Mouse (Mus musculus) gastrocnemius, postnatal 10 days (tissue): ENCODE data around the gene Brd7. TPM values are rescaled to one million over a fixed set of nuclear protein-coding genes. Genes with fewer than 3 reads are reported as not detected.

Source experiments
- DNase-seq: peaks from one replicate; pipeline ENCODE4 v3.0.0; 2021; ENCODE audit warnings: mixed read lengths
- total RNA-seq, 2 experiments: library from RNA; stranded (reverse); gene quantifications; 2 replicates each; pipeline ENCODE4 v1.2.3; 2021

Gene Brd7
- total RNA-seq, 2 experiments from 2014 or later: 61.2 to 73.3 TPM

GRCm38 (mm10) chr8:88309881-88310280 is 52.1 kb downstream of the Brd7 start:
- no peak for DNase-seq

GRCm38 (mm10) chr8:88309274-88309873 is 52.6 kb downstream of the Brd7 start:
- no peak for DNase-seq

DNA sequence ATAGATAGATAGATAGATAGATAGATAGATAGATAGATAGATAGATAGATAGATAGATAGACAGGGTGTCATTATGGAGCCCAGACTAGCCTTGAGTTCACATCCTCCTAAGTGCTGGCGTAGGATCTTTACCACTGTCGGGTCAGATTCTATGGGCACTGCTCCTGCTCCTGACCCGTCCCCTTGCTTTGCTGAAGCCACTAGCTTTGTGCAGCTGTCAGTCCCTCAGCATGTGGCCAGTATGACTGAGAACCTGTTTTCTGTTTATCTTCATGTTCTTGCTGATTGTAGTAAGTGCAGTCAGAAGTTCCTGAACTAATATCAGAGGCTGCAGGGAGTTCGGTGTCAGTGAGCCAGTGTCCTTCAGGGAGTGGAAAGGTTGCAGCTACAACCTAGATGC is 54.3 kb downstream of the Brd7 start:
- DNase-seq: no peak

GRCm38 (mm10) chr8:88306511-88306910 is 55.5 kb downstream of the Brd7 start:
- no peak for DNase-seq

- no peak for DNase-seq
These were observed 56.2 kb downstream of the Brd7 start for GRCm38 (mm10) chr8:88305814-88306213.

DNA sequence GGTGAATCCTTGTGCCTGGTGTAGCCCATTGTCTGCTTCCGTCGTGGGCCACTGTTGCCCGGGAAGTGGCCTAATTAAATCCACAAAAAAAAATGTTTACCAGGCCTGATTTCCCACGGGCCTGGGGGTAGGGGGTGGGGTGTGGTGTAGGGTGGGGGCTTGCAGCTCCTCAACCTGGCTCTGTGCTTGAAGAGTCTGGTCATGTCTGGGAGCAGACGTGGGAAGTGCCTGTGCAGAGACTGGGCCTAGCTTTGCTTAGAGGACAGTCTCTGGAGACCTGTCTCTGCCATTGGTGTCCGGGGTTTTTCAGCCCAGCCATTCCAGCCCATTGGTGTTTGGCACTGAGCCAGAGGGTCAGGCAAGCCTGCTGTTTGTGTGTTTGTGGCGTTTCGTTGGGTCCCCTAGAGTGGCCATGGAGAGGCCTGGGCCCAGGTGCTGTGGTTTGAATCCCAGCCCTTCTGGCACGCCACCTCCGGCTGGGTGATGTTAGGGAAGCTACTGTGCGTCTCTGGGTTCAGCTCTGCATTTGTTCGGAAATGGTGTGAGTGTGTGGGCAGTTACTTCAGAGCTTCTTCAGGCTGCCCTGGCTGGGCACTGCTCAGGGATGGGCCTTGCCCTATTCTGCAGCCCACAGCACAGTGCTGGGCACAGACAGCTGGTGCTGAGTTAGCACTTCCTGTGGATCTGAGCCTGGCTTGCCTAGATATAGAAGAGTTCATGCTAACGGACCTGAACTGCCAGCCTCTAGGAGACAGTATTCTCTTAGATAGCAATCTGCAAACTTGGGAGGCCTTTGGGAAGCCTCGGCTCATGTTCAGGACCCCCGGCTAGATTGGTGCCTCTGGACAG is 60.2 kb downstream of the Brd7 start:
- no peak for DNase-seq

GRCm38 (mm10) chr8:88299907-88300603 is 61.9 kb downstream of the Brd7 start:
- DNase-seq: peak; percentile 14

DNA sequence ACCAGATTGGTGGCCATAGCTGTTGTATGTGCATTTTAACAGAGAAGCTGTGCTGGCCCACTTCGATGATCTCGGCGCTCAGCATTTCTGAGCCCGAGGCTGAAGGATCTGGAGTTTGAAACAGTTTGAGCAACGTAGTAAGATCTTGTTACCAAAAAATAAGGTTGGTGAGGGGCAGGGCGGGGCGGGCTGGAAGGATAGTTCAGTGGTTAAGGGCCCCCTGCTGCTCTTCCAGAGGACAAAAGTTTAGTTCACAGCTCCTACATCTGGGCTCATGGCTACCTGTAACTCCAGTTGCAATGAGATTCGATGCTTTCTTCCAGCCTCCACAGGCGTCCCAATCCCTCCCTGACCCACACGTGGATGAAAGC is 63.3 kb downstream of the Brd7 start:
- no peak for DNase-seq

DNA sequence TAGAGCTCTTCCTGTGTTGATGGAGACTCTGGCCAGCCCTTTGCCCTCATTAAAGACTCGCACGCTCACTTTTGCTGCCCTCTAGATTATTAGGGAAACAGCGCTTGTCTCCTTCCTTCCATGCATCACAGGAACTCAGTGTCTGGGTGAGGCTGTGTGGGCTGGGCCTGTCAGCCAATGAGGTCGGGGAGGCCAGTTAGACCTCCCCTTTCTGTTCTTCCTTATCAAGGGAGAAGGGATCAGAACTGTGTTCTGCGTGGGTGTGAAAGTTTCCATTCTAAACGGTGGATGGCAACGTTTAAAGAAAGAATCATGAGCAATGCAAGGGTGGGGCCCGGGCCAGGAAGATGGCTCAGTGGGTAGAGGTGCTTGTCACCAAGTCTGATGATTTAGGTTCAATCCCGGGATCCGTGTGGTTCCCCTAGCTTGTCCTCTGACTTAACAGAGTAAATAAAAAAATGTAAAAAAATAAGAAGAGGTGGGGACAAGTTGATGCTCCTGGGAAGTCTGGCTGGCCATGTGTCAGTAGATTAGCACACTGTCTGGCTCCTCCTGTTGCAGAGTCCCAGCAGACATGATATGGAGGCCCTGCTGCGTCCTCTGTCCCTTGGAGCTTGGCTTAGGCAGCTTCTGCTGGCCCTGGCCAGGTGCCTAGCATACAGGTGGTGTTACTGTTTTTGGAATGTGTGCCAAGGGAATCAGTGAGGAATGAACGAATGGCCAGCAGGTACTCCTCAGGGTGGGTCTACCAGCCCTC is 63.8 kb downstream of the Brd7 start:
- DNase-seq: no peak

- DNase-seq: no peak
These were observed 67.0 kb downstream of the Brd7 start for GRCm38 (mm10) chr8:88294977-88295376.

- no peak for DNase-seq
These were observed 68.2 kb downstream of the Brd7 start for GRCm38 (mm10) chr8:88293590-88294356.

GRCm38 (mm10) chr8:88292926-88293325 is 69.1 kb downstream of the Brd7 start:
- DNase-seq: no peak

DNA sequence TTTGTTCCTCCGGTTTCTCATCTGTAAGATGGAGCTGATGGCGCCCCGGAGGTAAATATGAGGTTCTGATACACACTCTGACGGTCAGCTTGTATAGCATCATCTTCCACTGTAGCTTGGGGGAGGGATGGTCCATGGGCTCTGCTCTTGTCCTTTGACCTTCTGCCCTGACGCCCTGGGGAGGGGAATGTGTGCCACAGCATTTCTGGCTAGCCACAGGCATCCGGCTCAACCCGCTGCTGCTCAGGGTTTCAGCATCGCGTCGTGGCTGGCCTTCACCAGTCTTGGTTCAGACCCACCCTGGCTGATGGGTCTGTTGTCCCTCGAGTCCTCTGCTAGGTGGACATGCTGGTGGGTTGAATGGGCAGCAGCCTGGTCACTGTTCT is 70.7 kb downstream of the Brd7 start:
- no peak for DNase-seq

DNA sequence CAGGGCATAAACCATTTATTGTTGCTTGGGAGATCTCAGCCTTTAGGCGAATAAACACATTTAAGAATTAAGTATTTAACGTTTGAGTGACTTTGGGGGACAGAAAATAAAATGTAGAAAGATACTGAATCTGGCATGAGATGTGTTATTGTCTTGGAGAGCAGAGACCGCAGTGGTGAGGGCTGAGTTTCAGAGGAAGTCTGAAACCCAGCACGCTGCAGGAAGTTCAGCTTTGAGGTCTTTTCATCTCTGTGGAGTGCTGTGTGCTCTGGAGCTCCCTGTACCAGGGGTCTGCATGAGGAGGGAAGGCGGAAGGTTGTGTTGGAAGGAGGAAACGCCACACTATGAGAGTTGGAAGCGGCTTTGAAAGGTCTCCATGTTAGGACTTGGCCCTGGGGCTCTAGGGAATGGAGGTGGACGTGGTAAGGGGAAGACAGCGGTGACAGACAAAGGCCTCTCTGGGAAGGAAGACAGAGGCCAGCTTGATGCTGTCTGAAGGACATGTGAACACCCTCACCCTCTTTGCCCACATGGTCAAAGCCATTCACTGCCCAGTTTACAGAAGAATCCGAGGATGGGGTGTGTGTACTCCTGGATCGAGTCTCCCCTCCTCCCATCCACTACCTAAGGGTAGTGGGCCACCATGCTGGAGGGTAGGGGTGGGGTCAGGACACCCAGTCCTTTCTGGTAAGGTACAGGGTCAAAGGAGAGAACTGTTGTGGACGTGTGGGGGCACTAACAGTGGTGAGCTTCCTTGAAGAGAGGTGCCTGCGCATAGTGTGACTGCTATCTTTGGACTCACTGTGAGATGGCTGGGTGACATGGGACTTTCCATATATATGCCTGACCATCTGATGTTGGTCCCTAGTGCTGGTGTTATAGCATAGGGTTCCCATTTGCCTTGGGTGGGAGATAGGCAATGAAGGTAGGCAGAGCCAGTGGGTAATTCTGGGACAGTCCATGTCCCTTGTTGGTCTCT is 71.4 kb downstream of the Brd7 start:
- DNase-seq: no peak

- no peak for DNase-seq
These were observed 72.1 kb downstream of the Brd7 start for GRCm38 (mm10) chr8:88289901-88290300.

GRCm38 (mm10) chr8:88288622-88289242 is 73.3 kb downstream of the Brd7 start:
- peak; percentile 49 for DNase-seq

DNA sequence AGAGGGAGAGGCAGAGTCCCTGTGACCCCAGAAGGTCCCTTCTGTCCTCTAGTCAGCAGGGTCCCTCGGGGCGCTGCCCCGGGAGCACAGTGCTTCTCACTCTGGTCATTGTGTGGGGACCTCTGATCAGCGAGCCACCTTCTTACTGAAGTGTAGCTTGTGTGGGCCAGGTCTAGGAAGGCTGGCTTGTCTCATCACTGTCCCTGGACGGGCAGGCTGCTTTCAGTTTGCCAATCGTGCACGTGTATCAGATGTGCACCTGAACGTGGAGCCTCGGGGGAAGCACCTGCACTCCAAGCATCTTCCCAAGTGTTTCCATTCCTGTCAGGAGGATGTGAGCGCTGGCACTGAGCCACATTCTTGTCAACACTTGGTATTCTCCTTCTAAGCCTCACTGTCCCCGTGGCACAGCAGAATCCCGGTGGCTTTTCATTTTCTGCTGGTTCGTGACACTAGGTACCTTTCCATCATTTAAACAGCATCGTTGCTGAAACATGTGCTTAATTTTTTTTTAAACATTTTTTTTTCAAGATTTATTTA is 75.5 kb downstream of the Brd7 start:
- DNase-seq: no peak

- peak; percentile 57 for DNase-seq
These were observed 76.3 kb downstream of the Brd7 start for GRCm38 (mm10) chr8:88285469-88286356.

GRCm38 (mm10) chr8:88284738-88285137 is 77.3 kb downstream of the Brd7 start:
- no peak for DNase-seq
